Mouse (Mus musculus) liver, embryonic 11.5 days (tissue): ENCODE measurements around the gene Pdcd2l. TPM values are rescaled to one million over a fixed set of nuclear protein-coding genes. Genes with fewer than 3 reads are reported as not detected.
A peak's percentile ranks its signal among the peaks of the same experiment; 100 is the strongest.

Experiments used
- ATAC-seq: fragments of 200-750 bp; cut with Nextera tagmentation; replicated peaks from 2 replicates; pipeline ENCODE4 v1.8.0; 2017; ENCODE audit warnings: moderate number of reproducible peaks, mild to moderate bottlenecking, moderate TSS enrichment, moderate library complexity; ENCODE audit not compliant: low FRiP score
- DNase-seq: peaks from one replicate; pipeline ENCODE4 v3.0.0-alpha.2; 2017; ENCODE audit warnings: low spot score
- H3K27ac ChIP-seq: fragments of 300-500 bp; sonication (generic); 2 replicates; pipeline ENCODE4 v1.5.1; 2014; ENCODE audit warnings: mild to moderate bottlenecking, low read depth, low read length, control low read depth
- H3K27me3 ChIP-seq: fragments of 300-500 bp; sonication (generic); replicated peaks from 2 replicates; pipeline ENCODE4 v1.6.1; 2014; ENCODE audit warnings: low read length, mixed read lengths; ENCODE audit not compliant: control insufficient read depth, insufficient read depth
- H3K36me3 ChIP-seq: fragments of 300-500 bp; sonication (generic); 2 replicates; pipeline ENCODE4 v1.6.1; 2014; ENCODE audit warnings: mild to moderate bottlenecking, low read length, moderate library complexity, mixed read lengths; ENCODE audit not compliant: control insufficient read depth, insufficient read depth
- H3K4me1 ChIP-seq: fragments of 300-500 bp; sonication (generic); replicated peaks from 2 replicates; pipeline ENCODE4 v1.6.1; 2014; ENCODE audit warnings: low read length, mixed read lengths; ENCODE audit not compliant: control insufficient read depth, insufficient read depth
- H3K4me2 ChIP-seq: fragments of 300-500 bp; sonication (generic); 2 replicates; pipeline ENCODE4 v1.6.1; 2014; ENCODE audit warnings: mild to moderate bottlenecking, control low read depth, moderate library complexity
- H3K4me3 ChIP-seq: fragments of 300-500 bp; sonication (generic); 2 replicates; pipeline ENCODE4 v1.5.1; 2014; ENCODE audit warnings: low read depth, low read length, control low read depth
- H3K9ac ChIP-seq: fragments of 300-500 bp; sonication (generic); 2 replicates; pipeline ENCODE4 v1.6.1; 2014; ENCODE audit warnings: low read depth, low read length, control low read depth
- H3K9me3 ChIP-seq: fragments of 300-500 bp; sonication (generic); 2 replicates; pipeline ENCODE4 v1.6.1; 2016; ENCODE audit warnings: low read length, inconsistent platforms, mixed read lengths; ENCODE audit not compliant: control insufficient read depth
- WGBS: fragments of 180-500 bp; shearing (Covaris S2); extraction: QIAGEN DNeasy Blood & Tissue Kit; methylation state at CpG from one replicate; pipeline ENCODE4 v1.1.7; 2014; 5-methylcytosine and 5-hydroxymethylcytosine counted together
- polyA plus RNA-seq: library from polyadenylated mRNA; unstranded; fragments of >200 nt; fragmentation: Nextera tagmentation; extraction: Ambion mirVana; gene quantifications from 2 replicates; pipeline ENCODE4 v1.2.1, GENCODE M21; 2014

Pdcd2l gene
- polyA plus RNA-seq: 56.2 and 62.8 TPM in 2 replicates

- H3K4me1 ChIP-seq: peaks cover 3% of the 10 kb centered on the region; the same call in 1 of the 2 replicates
- DNase-seq (peak; percentile 89), ATAC-seq (peak; percentile 90)
- H3K36me3 ChIP-seq: peaks cover 22% of the 10 kb centered on the region
- H3K27ac ChIP-seq: peak within 1 kb of the TSS; percentile 7; the same call in 1 of the 2 replicates
- H3K9ac ChIP-seq: peak within 1 kb of the TSS; percentile 64
- peak within 1 kb of the TSS; percentile 70 for H3K4me3 ChIP-seq
- 2% methylated on average over 70 of the region's 70 CpGs for WGBS
- no peaks in the 10 kb centered on the region for H3K27me3 ChIP-seq
- H3K9me3 ChIP-seq: no peaks in the 10 kb centered on the region
- peak within 1 kb of the TSS; percentile 72 for H3K4me2 ChIP-seq
Measured at GRCm38 (mm10) chr7:34196132-34197128, at the start of gene Pdcd2l. Gene Pdcd2l, minus strand, starts transcription at chr7:34196661.

- peaks cover 31% of the 10 kb centered on the region; the same call in 1 of the 2 replicates for H3K36me3 ChIP-seq
- WGBS: 96% methylated on average over 11 of the region's 11 CpGs
- H3K27me3 ChIP-seq: no peaks in the 10 kb centered on the region
- H3K27ac ChIP-seq: no peak overlapping the region
- H3K4me3 ChIP-seq: no peak overlapping the region
- no peak overlapping the region for H3K4me2 ChIP-seq
- no peak for ATAC-seq
- no peak overlapping the region for H3K9ac ChIP-seq
- no peaks in the 10 kb centered on the region for H3K9me3 ChIP-seq
- no peaks in the 10 kb centered on the region for H3K4me1 ChIP-seq
- no peak for DNase-seq
Measured at GRCm38 (mm10) chr7:34242176-34242575, 45.7 kb upstream of the Pdcd2l start.

GRCm38 (mm10) chr7:34238086-34238485, 41.6 kb upstream of the Pdcd2l start:
- Histone ChIP-seq H3K4me3 (no peak overlapping the region), H3K4me2 (no peak overlapping the region), H3K36me3 (peaks cover 20% of the 10 kb centered on the region), H3K9ac (no peak overlapping the region), H3K27me3 (no peaks in the 10 kb centered on the region), H3K4me1 (peaks cover 4% of the 10 kb centered on the region), H3K9me3 (no peaks in the 10 kb centered on the region), H3K27ac (no peak overlapping the region)
- ATAC-seq (no peak), DNase-seq (no peak)
- 88% methylated on average over 5 of the region's 5 CpGs for WGBS

GRCm38 (mm10) chr7:34235602-34236001, 39.1 kb upstream of the Pdcd2l start:
- WGBS: 83% methylated on average over 5 of the region's 5 CpGs

GRCm38 (mm10) chr7:34234610-34235561, 38.4 kb upstream of the Pdcd2l start:
- H3K9me3 ChIP-seq: no peaks in the 10 kb centered on the region
- peak overlapping the region; percentile 60 for H3K4me3 ChIP-seq
- peak overlapping the region; percentile 94 for H3K4me2 ChIP-seq
- no peak for DNase-seq
- no peaks in the 10 kb centered on the region for H3K27me3 ChIP-seq
- H3K27ac ChIP-seq: peak overlapping the region; percentile 93
- H3K36me3 ChIP-seq: peaks cover 20% of the 10 kb centered on the region
- peaks cover 11% of the 10 kb centered on the region for H3K4me1 ChIP-seq
- no peak for ATAC-seq
- H3K9ac ChIP-seq: peak overlapping the region; percentile 86
- WGBS: 3% methylated on average over 17 of the region's 17 CpGs

More at GRCm38 (mm10) chr7:34235602-34236001, 39.1 kb upstream of the Pdcd2l start:
- no peak overlapping the region for H3K9ac ChIP-seq
- no peak overlapping the region for H3K4me2 ChIP-seq
- ATAC-seq (no peak), DNase-seq (no peak)
- no peaks in the 10 kb centered on the region for H3K9me3 ChIP-seq
- no peak overlapping the region for H3K27ac ChIP-seq
- H3K27me3 ChIP-seq: no peaks in the 10 kb centered on the region
- no peak overlapping the region for H3K4me3 ChIP-seq
- peaks cover 11% of the 10 kb centered on the region for H3K4me1 ChIP-seq
- peaks cover 20% of the 10 kb centered on the region for H3K36me3 ChIP-seq

GRCm38 (mm10) chr7:34233909-34234609, 37.6 kb upstream of the Pdcd2l start:
- H3K27ac ChIP-seq: peak overlapping the region; percentile 93
- peak; percentile 91 for ATAC-seq
- peaks cover 14% of the 10 kb centered on the region for H3K36me3 ChIP-seq
- H3K4me2 ChIP-seq: peak overlapping the region; percentile 94
- peaks cover 12% of the 10 kb centered on the region for H3K4me1 ChIP-seq
- peak overlapping the region; percentile 86 for H3K9ac ChIP-seq
- H3K9me3 ChIP-seq: no peaks in the 10 kb centered on the region
- peak overlapping the region; percentile 60 for H3K4me3 ChIP-seq
- H3K27me3 ChIP-seq: no peaks in the 10 kb centered on the region
- WGBS: under 1% methylated on average over 46 of the region's 46 CpGs
- DNase-seq: peak; percentile 100

GRCm38 (mm10) chr7:34232785-34233725, 36.6 kb upstream of the Pdcd2l start:
- H3K27me3 ChIP-seq: no peaks in the 10 kb centered on the region
- DNase-seq (no peak), ATAC-seq (no peak; the same call in 1 of the 2 replicates)
- H3K4me1 ChIP-seq: peaks cover 22% of the 10 kb centered on the region
- H3K9ac ChIP-seq: peak overlapping the region; percentile 74
- H3K27ac ChIP-seq: peak overlapping the region; percentile 84
- H3K9me3 ChIP-seq: no peaks in the 10 kb centered on the region
- WGBS: 40% methylated on average over 7 of the region's 7 CpGs
- peak overlapping the region; percentile 60 for H3K4me3 ChIP-seq
- H3K4me2 ChIP-seq: peak overlapping the region; percentile 94
- peaks cover 14% of the 10 kb centered on the region for H3K36me3 ChIP-seq
